Mouse (Mus musculus) layer of hippocampus, adult 2 months (tissue): ENCODE data around the gene Tectb. TPM values are rescaled to one million over a fixed set of nuclear protein-coding genes. Genes with fewer than 3 reads are reported as not detected.
A peak's percentile ranks its signal among the peaks of the same experiment; 100 is the strongest.

ENCODE experiments used
- DNase-seq, 2 experiments: peaks; one replicate each; pipeline ENCODE4 v3.0.0; 2022; ENCODE audit warnings: low spot score in 2 of 2
- H3K27ac ChIP-seq: fragments of 200-600 bp; 2 replicates; pipeline ENCODE4 v1.8.1; 2022
- H3K4me3 ChIP-seq: fragments of 200-600 bp; 2 replicates; pipeline ENCODE4 v1.8.1; 2022; ENCODE audit warnings: mild to moderate bottlenecking
- CTCF ChIP-seq: fragments of 200-600 bp; conservative IDR thresholded peaks from 2 replicates; pipeline ENCODE4 v1.8.1; 2022; ENCODE audit warnings: antibody characterized with exemption, mild to moderate bottlenecking, moderate library complexity
- total RNA-seq, 2 experiments: library from RNA; stranded (reverse); gene quantifications; 2 replicates each; pipeline ENCODE4 v1.2.3; 2021

The Tectb gene
- total RNA-seq, 2 experiments from 2014 or later, result 0.15 TPM; not detected in 1

- Histone ChIP-seq H3K4me3 (no peak overlapping the region), H3K27ac (no peak overlapping the region)
- no peak for TF ChIP-seq CTCF
- DNase-seq, result no peak
Measured at GRCm38 (mm10) chr19:55170399-55170798, 10.1 kb upstream of the Tectb start.

GRCm38 (mm10) chr19:55171585-55171984, 8.9 kb upstream of the Tectb start:
- H3K27ac ChIP-seq, result no peak overlapping the region
- H3K4me3 ChIP-seq, result no peak overlapping the region
- no peak for TF ChIP-seq CTCF
- no peak for DNase-seq

- peak in 1 of 2 experiments; percentile 35 for DNase-seq
- TF ChIP-seq CTCF, result no peak; the same call in none of the 2 replicates
- H3K27ac ChIP-seq, result peak overlapping the region; percentile 83
- no peak overlapping the region for H3K4me3 ChIP-seq
Measured at GRCm38 (mm10) chr19:55177143-55177542, 3.4 kb upstream of the Tectb start.

GRCm38 (mm10) chr19:55184442-55184841, 3.9 kb downstream of the Tectb start:
- no peak for DNase-seq
- no peak for TF ChIP-seq CTCF
- Histone ChIP-seq H3K4me3 (no peak overlapping the region), H3K27ac (peak overlapping the region; percentile 86)

GRCm38 (mm10) chr19:55185074-55185473, 4.5 kb downstream of the Tectb start:
- Histone ChIP-seq H3K27ac (peak overlapping the region; percentile 86), H3K4me3 (no peak overlapping the region)
- no peak for TF ChIP-seq CTCF
- no peak for DNase-seq

- H3K27ac ChIP-seq, result peak overlapping the region; percentile 86
- no peak overlapping the region for H3K4me3 ChIP-seq
- TF ChIP-seq CTCF, result no peak
- DNase-seq, result peak in 1 of 2 experiments; percentile 28
Measured at GRCm38 (mm10) chr19:55185651-55186050, 5.1 kb downstream of the Tectb start.

- no peak for DNase-seq
- Histone ChIP-seq H3K27ac (no peak overlapping the region), H3K4me3 (no peak overlapping the region)
- no peak for TF ChIP-seq CTCF
Measured at GRCm38 (mm10) chr19:55190065-55190464, 9.5 kb downstream of the Tectb start.

- DNase-seq, result no peak
- no peak for TF ChIP-seq CTCF
- Histone ChIP-seq H3K4me3 (no peak overlapping the region), H3K27ac (no peak overlapping the region)
Measured at GRCm38 (mm10) chr19:55191596-55191995, 11.1 kb downstream of the Tectb start.

- no peak for DNase-seq
Measured at GRCm38 (mm10) chr19:55192254-55192945, 11.9 kb downstream of the Tectb start.

GRCm38 (mm10) chr19:55193717-55194394, 13.3 kb downstream of the Tectb start:
- no peak for DNase-seq
- Histone ChIP-seq H3K4me3 (no peak overlapping the region), H3K27ac (no peak overlapping the region; the same call in 1 of the 2 replicates)
- no peak for TF ChIP-seq CTCF

More at GRCm38 (mm10) chr19:55192254-55192945, 11.9 kb downstream of the Tectb start:
- Histone ChIP-seq H3K4me3 (no peak overlapping the region), H3K27ac (no peak overlapping the region)
- no peak for TF ChIP-seq CTCF

- peak overlapping the region; percentile 47 for H3K27ac ChIP-seq
- DNase-seq, result no peak
- no peak for TF ChIP-seq CTCF
- no peak overlapping the region for H3K4me3 ChIP-seq
Measured at GRCm38 (mm10) chr19:55194520-55195170, 14.1 kb downstream of the Tectb start.

GRCm38 (mm10) chr19:55195574-55195973, 15.0 kb downstream of the Tectb start:
- Histone ChIP-seq H3K27ac (no peak overlapping the region), H3K4me3 (no peak overlapping the region)
- DNase-seq, result no peak
- TF ChIP-seq CTCF, result no peak

GRCm38 (mm10) chr19:55198303-55198702, 17.8 kb downstream of the Tectb start:
- H3K4me3 ChIP-seq, result no peak overlapping the region
- H3K27ac ChIP-seq, result 0 out of 2 replicates have a peak overlapping the region, but pooled peaks have one; percentile 53
- peak in 1 of 2 experiments; percentile 75 for DNase-seq
- peak; percentile 91 for TF ChIP-seq CTCF
